Mouse (Mus musculus) c-Kit-positive CD71-positive TER-119-positive erythroid progenitor cells, embryonic 14.5 days (primary cell): ENCODE results near the gene Stat5b.

Experiments used
- DNase-seq: peaks from one replicate; pipeline ENCODE4 v3.0.0-alpha.2; 2013; ENCODE audit warnings: low spot score

Gene Stat5b

DNA sequence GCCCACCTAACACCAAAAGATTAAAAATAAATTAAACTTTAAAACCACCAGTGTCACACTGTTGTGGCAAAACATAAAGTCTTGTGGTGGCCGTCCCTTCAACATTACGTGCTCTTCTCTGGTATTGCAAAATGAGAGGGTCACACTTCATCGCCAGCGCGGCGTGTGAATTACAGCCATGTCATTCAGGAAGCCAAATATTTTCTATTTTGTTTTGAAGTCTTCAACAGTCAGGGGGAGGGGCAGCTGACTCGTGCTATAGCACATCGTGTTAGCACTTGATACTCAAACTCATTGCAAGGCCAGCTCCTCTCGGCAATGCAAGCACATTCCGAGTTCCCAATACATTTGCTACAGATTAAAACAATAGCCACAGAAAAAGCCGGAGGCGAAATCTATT, 9.7 kb downstream of the Stat5b start:
- no peak for DNase-seq

DNA sequence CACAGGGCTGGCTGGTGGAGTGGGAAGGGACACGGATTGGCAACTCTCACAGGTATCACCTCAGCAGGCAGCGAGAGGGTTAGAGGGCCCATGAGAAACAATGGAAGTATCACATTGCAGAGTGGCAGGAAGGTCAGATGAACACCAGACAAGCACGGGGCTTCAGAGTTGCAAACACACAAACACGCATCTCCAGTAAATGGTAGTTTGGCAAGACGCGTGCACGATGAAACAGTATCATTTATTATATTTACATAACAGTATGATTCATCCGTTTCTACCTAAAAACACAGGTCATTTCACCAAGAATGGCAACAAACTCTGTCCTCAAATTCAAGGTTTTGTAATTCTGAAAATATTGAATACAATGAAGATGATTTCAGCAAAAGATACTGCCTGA, 11.0 kb downstream of the Stat5b start:
- no peak for DNase-seq

DNA sequence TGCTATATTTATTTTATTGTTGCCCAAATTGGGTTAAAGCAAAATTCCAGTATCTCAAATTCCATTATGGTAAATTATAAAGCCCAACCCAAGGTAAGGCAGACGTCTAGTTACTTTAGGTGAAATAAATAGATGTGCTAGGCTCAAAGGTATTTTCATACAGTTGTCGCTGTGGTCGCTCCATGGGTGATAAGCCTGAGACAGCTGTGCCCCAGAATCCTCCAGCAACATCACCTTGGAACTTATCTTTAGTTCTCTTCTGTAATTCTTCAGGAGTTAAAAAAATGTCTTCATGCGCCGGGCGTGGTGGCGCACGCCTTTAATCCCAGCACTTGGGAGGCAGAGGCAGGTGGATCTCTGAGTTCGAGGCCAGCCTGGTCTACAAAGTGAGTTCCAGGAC, 11.6 kb downstream of the Stat5b start:
- no peak for DNase-seq

DNA sequence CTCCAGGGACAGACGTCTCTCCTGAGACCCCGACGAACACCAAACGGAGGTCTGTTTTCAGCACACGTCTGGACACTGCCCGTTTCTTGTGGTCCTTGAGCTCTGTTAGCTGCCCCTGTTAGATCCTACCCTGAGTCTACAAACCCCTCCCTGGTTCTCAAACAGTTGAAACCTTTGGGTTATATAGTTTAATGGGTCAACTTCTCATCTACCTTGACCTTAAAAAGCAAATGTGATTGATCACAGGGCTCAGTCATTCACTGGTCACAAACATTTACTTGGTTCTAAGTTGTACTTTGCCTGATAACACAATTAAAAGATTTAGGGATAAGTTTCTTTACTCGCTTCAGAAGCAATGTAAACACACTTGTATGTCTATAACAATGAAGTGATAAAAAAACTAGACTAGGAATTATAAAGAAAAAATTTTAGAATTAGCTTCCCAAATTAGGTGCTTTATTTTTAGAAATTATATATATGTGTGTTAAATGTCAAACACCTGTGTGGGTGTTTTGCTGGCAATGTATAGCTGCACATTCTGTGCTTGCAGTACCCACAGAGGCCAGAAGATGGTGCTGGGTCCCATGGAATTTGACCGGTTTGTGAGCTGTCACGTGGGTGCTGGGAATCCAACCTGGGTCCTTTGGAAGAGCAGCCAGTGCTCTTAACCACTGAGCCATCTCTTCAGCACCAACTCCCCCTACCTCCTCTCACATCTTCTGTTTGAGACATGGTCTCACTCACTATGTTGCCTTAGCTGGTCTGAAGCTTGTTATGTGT, 13.4 kb downstream of the Stat5b start:
- no peak for DNase-seq

DNA sequence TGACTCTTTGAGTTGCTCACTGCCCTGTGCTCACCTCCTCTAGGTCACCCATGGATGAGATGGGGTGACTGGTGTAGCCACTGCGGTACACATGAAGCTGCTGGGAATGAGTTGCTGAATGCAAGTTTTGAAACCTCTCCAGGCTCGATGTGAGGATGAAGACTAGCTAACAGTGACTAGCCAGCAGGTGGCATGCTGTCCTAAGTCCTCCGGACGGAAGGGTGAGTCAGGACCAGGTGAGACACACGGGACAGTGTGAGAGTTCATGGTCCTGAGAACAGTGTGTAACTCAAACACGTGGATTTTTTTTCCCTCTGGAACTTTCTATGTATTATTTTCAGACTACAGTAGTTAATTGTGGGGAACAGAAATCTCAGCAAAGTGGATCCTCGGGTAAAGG, 17.1 kb downstream of the Stat5b start:
- no peak for DNase-seq

DNA sequence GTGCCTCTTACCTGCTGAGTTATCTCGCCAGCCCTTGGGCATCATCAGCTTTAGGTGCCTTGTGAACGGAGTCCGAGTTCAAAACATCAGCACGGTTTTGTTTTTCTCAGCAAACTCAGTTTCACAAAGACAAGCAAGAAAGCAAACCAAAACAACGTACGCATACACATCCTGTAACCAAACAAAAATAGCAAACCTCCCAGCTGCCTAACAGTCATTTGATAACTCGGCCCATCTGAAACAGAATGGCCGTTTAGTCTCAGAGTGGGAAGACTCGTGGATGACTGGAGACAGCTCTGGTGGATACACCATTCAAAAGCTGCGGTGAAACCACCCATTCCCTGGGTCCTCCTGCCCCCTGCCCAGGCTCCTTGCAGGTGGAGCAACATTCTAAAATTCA, 19.1 kb downstream of the Stat5b start:
- no peak for DNase-seq

DNA sequence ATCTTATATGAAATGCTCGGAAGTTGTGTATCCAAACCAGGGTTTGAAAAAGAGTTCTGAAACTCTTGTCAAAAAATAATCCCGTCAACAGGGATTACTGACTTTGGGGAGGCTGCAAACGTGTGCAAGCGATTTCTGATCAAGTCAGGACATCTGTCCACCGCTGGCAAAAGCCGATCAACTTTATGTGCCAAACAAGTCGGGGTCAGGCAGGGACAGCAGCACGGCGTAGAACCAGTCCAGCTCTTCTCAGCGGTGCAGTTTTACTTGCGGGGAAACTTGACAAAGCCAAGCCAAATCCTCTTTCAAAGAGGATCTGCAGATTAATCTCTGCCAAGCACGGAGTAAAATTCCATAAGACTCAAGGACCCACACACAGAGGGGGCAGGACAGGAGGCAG, 20.8 kb downstream of the Stat5b start:
- no peak for DNase-seq

DNA sequence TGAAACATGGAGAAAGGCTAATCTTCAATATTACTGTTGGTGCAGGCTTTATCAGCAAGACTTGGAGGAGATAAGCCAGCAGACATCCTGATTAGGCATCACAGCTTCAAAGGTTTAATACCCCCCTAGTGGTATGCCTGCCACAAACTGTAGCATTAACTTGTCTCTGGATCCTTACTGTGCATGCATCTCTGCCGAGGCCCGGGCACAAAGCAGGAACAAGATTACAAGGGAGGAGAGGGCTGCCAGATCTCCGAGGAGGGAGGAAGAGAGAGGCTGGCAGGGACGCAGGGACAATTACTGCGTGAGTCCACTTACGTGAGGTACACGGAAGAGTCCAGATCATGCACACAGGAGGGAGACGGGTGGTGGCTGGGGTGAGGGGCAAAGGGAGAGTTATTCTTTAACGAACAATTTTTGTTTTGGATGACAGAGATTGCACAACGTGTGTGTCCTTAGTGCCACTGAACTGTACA, 21.8 kb downstream of the Stat5b start:
- no peak for DNase-seq

DNA sequence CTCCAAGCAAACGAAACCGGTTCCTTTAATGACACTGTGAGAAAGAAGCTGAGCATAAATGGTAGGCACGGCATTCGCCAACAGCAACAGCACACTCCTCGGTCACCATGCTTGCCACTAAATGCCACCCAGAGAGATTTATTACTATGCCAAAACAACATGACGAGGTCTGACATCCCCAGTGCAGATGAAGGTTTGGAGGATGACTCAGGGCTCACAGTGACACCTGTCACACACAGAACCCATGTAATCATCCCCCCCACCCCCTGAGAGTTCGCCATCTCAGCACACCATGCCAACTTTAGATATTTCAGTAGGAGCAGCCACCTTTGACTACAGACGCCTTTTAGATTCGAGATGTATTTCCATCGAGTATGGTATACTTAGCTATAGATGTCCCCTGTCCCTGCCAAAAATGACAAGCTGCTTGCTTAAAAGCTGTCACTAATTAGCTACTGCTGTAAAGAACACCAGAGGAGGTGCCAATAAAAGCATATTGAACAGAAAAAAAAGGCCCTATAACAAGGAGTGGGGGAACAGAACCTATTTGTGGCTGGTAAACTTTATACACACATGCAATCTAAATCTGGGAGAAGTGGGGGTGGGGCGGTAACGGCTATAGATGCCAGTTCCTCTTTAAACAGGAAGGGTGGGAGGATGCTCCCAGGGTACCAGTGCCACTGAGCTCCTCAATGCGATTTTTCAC, 24.2 kb downstream of the Stat5b start:
- DNase-seq: no peak

DNA sequence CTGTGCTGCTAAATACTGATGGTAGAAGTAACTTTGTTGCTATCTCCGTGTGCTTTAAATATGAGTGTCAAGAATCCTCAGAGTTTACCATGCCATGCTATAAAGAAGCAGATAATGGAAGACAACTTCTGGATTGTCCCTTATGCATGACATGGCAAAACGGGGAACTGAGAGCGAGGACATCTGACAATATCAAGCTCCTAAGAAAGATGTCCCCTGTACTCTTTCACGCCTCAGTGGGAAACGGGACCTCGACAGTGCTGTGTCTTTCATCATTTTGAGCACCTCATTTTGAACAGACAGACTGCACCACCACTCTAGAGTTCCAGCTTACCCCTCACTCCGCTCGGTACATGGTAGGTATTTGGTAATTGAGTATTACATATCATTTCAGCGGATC, 25.1 kb downstream of the Stat5b start:
- DNase-seq: no peak

DNA sequence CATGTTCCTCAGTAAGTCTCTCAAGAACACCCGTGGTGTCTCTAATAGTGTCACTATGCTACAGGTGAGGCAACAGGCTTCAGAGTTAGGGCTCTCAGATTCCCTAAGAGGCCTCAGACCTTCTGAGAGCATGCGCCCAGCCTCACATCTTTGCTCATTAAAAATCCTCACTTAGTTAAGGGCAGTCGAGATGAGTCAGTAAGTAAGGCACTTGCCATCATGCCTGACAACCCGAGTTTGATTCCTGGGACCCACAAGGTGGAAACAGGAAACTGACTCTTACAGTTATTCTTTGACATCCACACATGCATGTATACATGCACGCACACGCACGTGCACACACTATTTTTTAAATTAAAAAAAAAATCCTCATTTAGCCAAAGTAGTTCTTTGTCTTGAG, 26.0 kb downstream of the Stat5b start:
- DNase-seq: no peak

DNA sequence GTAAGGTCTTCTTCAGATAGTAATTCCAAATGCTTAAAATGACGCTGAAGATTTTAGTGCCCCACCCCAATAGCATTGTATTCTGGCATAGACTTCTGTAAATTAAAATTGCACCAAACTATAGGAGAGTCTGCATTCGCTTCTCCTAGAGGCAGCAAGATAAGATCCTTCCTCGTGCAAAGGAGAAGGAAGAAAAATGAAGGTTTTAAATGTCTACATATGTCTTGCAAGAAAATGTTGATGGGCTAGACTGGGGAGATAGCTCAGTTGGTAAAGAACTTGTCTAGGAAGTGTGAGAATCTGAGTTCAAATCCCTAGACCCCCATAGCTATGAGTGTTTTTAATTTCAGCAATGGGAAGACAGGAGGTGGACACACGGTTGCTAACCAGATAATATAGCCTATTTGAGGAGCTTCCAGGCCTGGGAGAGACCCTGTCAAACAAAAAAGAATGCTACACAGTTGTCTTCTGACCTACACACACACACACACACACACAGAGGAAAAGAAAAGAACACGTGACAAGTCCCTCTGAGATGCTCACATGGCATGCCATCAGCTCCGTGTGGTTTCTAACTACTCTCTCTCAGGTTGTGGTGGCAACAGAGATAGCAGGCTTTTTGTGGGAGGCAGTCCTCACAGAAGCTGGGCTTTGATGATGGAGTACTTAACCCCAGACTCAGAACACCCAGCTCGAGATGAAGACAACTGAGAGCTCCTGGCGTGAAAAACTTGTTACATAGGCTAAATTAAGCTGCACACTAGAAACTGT, 26.8 kb downstream of the Stat5b start:
- DNase-seq: no peak

DNA sequence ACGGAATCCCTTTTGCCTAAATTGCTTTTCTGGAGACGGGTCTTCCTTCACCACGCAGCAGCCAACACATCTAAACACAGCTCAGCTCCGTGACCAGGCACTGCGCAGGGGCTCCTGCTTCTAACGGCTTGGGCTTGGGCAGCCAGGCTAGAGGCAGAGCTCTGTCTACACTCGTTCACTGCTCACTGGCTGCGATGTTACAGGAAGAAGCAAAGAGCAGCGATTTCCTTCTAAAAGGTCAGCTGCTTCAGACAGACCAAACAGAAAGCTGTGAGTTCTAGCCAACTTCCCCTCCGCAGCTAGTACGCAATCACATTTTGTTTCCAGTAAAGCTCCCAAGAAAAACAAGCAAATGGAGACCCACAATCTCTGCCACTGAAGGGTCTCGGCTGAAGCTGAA, 28.2 kb downstream of the Stat5b start:
- no peak for DNase-seq

DNA sequence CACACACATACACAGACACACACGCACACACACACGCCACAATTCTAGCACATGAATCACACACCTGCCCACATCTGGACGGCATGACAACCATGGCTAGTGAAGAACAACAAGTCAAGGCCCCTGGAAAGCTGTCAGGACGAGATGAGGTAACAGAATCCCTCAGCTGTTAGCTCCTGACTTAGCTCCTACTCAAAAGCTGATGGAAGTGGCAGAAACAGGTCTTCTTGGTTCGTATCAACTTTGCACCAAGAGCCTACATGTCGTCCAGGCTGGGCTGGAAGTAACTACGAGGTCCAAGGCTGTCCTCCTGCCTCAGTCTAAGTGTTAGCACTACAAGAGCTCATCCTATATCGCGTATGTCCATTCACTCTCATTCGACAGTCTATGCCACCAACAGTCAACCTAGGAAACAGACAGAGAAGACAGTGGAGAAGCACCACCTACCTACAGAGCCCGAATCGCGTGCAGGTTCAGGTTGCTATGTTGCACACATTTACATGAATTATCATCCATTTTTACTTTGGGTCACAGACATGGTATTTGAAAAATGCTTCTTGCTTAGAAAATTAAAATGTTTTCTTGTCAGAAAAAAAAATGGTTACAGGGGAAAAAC, 28.8 kb downstream of the Stat5b start:
- DNase-seq: no peak

DNA sequence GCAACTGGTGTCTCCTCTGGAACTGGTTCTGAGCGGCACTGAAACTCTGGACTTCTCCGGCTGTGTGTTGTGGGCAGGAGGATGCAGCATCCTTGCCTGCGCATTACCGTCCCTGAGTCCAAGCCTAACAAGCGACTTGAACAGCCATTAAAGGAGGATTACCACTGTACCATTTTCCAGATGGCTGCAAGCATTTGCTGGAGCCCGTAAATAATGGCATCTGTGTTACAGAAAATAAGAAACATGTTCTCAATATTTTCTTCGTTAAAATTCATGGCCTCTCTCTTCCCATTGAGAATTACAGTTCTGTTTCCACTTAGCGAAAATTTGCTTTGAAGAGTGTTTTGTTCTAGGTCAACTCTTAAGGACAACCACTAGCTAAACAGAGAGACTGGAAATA, 30.5 kb downstream of the Stat5b start:
- no peak for DNase-seq

DNA sequence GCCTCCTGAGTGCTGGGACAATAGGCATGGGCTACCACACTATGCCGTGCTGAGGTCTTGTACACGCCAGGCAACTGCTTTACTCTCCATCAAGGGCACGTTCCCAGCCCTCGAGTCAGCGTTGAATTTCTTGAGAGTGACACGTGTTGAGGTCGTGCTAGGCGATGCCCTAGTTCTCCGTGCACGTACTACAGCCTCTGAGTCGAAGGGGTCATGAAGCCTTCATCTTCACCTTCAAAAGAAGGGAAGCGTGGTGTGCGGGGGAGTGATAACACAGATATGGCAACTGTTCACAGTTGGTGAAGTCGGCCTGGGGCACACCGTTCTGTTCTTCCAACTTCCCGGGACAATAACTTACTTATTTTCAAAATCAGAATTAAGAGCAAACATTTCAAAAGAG, 30.9 kb downstream of the Stat5b start:
- DNase-seq: peak; percentile 29

DNA sequence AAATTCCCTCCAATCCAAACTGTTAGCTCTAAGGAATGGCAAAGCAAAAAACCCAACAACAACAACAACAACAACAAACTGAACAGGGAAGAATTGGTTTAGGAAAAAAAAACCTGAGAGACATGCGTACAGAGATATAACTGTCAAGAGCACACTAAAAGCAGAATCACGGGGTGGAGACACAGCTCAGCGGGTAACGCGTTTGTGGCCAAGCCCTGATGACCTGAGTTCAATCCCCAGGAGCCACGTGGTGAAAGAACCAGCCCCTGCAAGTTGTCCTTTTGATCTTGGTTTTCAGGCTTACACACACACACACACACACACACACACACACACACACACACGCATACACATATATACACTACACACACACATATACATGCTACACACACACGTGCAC, 31.5 kb downstream of the Stat5b start:
- DNase-seq: peak; percentile 45

DNA sequence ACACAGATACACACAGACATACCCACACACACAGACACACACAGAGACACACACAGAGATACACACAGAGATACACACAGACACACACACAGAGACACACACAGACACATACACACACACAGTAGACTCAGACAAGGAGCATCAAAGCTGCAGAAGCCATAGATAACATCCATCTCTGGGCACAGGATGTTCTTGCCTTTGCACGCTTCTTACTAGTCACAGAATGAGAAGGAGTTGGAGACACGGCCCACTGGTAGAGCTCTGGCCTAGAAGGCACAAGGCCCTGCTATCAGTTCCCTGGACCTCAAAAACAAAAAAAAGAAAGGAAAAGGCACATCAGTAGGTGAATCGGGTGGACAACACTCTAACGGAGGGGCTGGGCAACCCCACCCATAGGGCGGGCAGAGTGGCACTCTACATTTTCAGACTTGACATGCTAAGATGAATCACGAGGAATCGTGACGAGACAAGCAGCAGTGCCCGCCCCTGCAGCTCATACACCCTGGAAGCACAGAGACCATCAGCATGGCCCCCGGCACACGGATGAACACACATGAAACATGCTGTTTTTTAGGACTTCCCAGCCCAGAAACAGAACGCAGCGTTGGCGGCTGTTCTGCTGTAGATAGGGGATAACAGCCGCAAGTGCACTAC, 32.0 kb downstream of the Stat5b start:
- peak; percentile 60 for DNase-seq

DNA sequence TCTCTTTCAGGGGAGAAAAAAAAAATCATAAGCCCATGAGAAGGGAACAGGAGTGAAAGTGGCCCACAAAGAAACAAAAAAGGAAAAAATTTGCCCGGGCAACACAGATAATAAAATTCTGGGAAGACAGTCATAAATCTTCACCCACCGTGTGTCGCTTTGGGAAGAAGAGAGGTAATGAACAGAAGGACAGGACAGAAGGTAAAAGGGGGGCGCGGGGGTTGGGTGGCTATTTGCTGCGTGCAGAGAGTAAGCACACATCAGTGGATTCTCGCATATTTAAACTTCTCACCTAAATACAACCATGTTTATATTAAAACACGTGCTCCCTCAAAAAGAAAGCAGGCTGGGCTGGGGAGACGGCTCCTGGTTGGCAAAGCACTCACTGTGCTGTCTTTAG, 33.2 kb downstream of the Stat5b start:
- DNase-seq: no peak

DNA sequence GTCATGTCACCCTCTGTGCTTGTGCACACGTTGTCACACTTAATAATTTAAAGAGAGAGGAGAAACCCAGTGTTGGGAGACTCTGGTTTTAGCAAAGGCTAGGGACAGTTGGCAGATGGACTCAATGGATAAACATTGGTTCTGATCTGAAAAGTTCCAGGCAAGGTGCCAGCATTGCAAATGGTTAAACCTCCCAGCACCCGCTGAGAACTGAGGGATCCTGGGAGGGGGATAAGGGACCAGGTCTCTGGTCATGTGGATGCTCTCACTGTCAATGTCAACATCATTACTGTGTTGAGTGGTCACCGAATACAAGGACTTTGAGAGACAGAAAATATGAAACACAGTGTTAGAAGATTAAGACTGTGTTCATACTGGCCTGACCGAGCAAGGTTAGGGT, 33.7 kb downstream of the Stat5b start:
- DNase-seq: no peak

DNA sequence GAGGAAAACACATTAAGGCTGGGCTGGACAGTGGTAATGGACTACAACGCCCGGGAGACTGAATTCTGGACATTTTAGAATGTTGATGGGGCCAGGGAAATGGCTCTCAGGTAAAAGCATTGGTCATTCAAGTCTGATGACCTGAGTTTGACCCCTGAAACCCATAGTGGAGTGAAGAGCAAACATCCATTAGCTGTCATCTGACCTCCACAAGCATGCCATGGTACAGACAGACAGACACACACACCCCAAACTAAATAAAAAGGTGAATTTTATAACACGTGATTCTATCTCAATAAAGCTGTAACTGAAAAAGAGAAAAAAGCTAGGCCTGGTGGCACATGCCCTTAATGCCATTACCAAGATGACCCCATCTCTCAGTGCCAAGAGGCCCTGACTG, 34.2 kb downstream of the Stat5b start:
- DNase-seq: no peak

DNA sequence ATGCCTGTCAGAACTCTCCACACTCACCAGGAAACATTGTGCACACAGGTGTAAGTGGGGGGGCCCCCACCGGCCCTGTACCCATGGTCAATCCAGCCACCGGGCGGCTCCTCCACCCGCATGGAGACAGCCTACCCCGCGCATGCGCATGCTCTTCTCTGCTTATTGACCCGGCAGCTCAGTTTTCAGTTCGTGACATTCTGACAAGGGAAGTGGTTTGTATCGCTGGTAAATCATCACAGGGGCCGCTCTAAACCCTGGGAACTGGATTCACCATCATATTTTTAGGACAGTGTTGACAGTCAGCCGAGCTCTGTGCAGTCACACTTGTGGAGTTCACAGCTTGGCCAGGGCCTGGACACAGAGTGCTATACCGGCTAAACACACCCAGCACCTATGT, 36.0 kb downstream of the Stat5b start:
- peak; percentile 68 for DNase-seq
